Mouse (Mus musculus): ENCODE results near the gene Cldnd1.

GRCm38 (mm10) chr16:58738800-58739199 lies 11.1 kb downstream of the Cldnd1 start:
- no peak for TF ChIP-seq POLR2A (IDR thresholded peaks at IDR 0.05; ENCODE audit: extremely low read depth, insufficient read depth, low read length)
- no peak for TF ChIP-seq CTCF (IDR thresholded peaks at IDR 0.05; ENCODE audit: extremely low read depth, insufficient read depth, low read length)

Measured in cortical plate, adult 2 months (tissue).